Mouse (Mus musculus) liver, embryonic 13.5 days (tissue): ENCODE data around the gene Neu1. TPM values are rescaled to one million over a fixed set of nuclear protein-coding genes. Genes with fewer than 3 reads are reported as not detected.
A peak's percentile ranks its signal among the peaks of the same experiment; 100 is the strongest.
"Not testable (repeated sequence)": the region's sequence is repeated elsewhere in the genome, so short reads cannot be mapped to it uniquely, and the experiment has no call there.

Experiments
- ATAC-seq: fragments of 200-750 bp; cut with Nextera tagmentation; 2 replicates; pipeline ENCODE4 v1.8.0; 2017; ENCODE audit warnings: low read depth, mild to moderate bottlenecking, moderate number of reproducible peaks, moderate library complexity
- DNase-seq: peaks from one replicate; pipeline ENCODE4 v3.0.0; 2022
- H3K27ac ChIP-seq: fragments of 300-500 bp; sonication (generic); 2 replicates; pipeline ENCODE4 v1.5.1; 2015; ENCODE audit warnings: moderate library complexity, mild to moderate bottlenecking, inconsistent platforms
- H3K27me3 ChIP-seq: fragments of 300-500 bp; sonication (generic); 2 replicates; pipeline ENCODE4 v1.6.1; 2015; ENCODE audit warnings: mild to moderate bottlenecking, inconsistent platforms
- H3K36me3 ChIP-seq: fragments of 300-500 bp; sonication (generic); 2 replicates; pipeline ENCODE4 v1.6.1; 2015; ENCODE audit warnings: mild to moderate bottlenecking, inconsistent platforms
- H3K4me1 ChIP-seq: fragments of 300-500 bp; sonication (generic); replicated peaks from 2 replicates; pipeline ENCODE4 v1.6.1; 2015; ENCODE audit warnings: inconsistent platforms
- H3K4me2 ChIP-seq: fragments of 300-500 bp; sonication (generic); 2 replicates; pipeline ENCODE4 v1.6.1; 2015; ENCODE audit warnings: inconsistent platforms, mild to moderate bottlenecking, moderate library complexity
- H3K4me3 ChIP-seq: fragments of 300-500 bp; sonication (generic); replicated peaks from 2 replicates; pipeline ENCODE4 v1.5.1; 2015; ENCODE audit warnings: mild to moderate bottlenecking, inconsistent platforms
- H3K9ac ChIP-seq: fragments of 300-500 bp; sonication (generic); 2 replicates; pipeline ENCODE4 v1.6.1; 2015; ENCODE audit warnings: mild to moderate bottlenecking, inconsistent platforms
- H3K9me3 ChIP-seq: fragments of 300-500 bp; sonication (generic); replicated peaks from 2 replicates; pipeline ENCODE4 v1.6.1; 2016; ENCODE audit warnings: inconsistent platforms
- whole genome bisulfite sequencing: fragments of 180-500 bp; shearing (Covaris S2); methylation state at CpG from one replicate; pipeline ENCODE4 v1.1.7; 2015; ENCODE audit not compliant: insufficient replicate concordance; 5-methylcytosine and 5-hydroxymethylcytosine counted together
- polyA plus RNA-seq: library from polyadenylated mRNA; unstranded; fragments of >200 nt; fragmentation: Nextera tagmentation; extraction: Ambion mirVana; gene quantifications from 2 replicates; pipeline ENCODE4 v1.2.1, GENCODE M21; 2015

Neu1 gene
- polyA plus RNA-seq, 1 experiment from 2014 or later = 14.2 TPM

DNA sequence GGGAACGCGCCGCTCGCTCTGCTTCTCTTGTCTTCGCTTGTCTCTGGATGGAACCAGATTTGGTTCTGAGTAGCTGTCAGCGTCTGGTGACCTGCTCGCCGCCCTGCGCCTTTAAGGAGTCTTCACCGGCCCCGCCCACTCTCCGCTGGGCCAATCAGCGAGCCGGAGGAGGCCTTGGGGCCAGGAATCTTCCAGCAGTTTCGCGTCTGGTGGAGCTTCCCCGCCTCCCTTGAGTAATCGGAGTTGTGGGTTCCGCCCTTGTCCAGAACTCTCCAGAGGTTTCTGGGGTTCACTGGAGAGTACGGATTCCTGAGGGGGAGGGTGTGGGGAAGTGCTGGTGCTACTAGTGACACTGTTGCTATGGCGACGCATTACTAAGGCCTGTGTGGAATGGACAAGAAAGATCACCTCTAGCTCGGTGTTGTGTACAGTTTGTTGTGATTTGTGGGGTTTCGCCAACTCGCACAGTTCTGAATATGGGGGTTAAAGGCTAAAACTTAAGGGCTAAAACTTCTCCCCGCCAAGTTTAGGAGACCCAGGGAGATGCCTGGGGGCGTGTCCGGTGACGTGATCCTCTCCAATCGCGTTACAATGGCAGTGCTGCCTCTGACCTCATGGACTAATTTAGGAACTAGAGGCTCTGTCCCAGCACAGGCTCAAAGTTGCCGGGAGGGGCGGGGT is 41.2 kb downstream of the Neu1 start, which contains the start of the genes Hspa1a and Hspa1l:
Gene Hspa1a, minus strand, starts transcription at position 88 of the 681 bp plus-strand sequence.
Gene Hspa1l, plus strand, starts transcription at position 635 of the 681 bp plus-strand sequence.
- Histone ChIP-seq H3K4me2 (peak within 1 kb of the TSS; percentile 72), H3K9ac (peak within 1 kb of the TSS; percentile 52), H3K4me3 (peak within 1 kb of the TSS; percentile 50), H3K27me3 (peaks cover 61% of the 10 kb centered on the region)
- not testable (repeated sequence) for H3K9me3 ChIP-seq, H3K4me1 ChIP-seq, H3K36me3 ChIP-seq, H3K27ac ChIP-seq
- 1% methylated on average over 33 of the region's 33 CpGs for WGBS
- DNase-seq (peak; percentile 66), ATAC-seq (peak; percentile 91)

DNA sequence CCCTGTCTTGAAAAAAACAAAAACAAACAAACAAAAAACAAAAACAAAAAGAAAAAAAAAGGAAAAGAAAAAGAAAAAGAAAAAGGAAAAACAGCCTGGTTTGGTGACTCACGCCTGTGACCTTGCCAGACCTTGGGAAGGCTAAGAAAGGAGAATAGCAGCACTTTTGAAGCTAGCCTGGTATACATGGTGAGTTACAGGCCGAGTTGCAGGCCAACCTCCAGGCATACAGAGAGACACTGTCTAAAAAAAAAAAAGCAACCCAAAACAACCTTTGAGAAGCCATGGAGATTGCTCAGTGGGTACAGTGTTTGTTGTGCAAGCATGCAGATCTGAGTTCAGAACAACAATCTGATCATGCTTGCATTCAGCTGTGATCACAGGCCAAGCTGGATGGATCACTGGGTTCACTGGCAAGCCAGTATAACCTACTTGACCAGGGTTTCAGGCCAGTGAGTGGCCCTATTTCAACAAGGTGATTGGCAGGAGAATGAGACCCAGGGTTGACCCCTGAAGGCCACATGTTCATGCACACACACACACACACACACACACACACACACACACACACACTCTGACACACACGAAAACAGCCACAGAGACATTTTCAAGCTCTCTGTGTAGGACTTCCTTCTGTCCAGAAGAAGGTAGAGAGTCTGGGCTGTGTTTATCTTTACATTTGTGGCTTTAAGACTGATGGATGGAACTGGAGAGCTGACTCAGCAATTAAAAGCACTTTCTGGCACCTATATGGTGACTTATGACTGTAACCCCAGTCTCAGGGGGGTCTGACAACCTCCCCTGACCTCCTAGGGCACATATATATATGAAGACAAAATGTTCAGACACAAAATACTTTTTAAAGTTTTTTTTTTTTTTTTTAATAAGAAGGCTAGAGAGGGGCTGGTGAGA is 44.8 kb downstream of the Neu1 start:
- peaks cover 26% of the 10 kb centered on the region for H3K27me3 ChIP-seq
- H3K36me3 ChIP-seq = peaks cover 9% of the 10 kb centered on the region; the same call in 1 of the 2 replicates
- H3K9ac ChIP-seq = no peak overlapping the region
- DNase-seq = no peak
- H3K4me1 ChIP-seq = peaks cover 16% of the 10 kb centered on the region
- no peak overlapping the region for H3K4me2 ChIP-seq
- no peak for ATAC-seq
- H3K4me3 ChIP-seq = no peak overlapping the region
- H3K9me3 ChIP-seq = no peaks in the 10 kb centered on the region
- 62% methylated on average over 3 of the region's 3 CpGs for WGBS
- no peak overlapping the region for H3K27ac ChIP-seq

DNA sequence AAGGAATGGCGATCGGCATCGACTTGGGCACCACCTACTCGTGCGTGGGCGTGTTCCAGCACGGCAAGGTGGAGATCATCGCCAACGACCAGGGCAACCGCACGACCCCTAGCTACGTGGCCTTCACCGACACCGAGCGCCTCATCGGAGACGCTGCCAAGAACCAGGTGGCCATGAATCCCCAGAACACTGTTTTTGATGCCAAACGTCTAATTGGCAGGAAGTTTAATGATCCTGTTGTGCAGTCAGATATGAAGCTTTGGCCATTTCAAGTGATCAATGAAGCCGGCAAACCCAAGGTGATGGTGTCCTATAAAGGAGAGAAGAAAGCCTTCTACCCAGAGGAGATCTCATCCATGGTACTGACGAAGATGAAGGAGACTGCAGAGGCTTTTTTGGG is 45.9 kb downstream of the Neu1 start:
- H3K4me2 ChIP-seq = no peak overlapping the region
- H3K9me3 ChIP-seq = no peaks in the 10 kb centered on the region
- DNase-seq (no peak), ATAC-seq (no peak)
- no peak overlapping the region for H3K9ac ChIP-seq
- H3K27ac ChIP-seq = no peak overlapping the region
- peaks cover 9% of the 10 kb centered on the region; the same call in 1 of the 2 replicates for H3K36me3 ChIP-seq
- peaks cover 20% of the 10 kb centered on the region for H3K27me3 ChIP-seq
- peaks cover 20% of the 10 kb centered on the region for H3K4me1 ChIP-seq
- 86% methylated on average over 20 of the region's 20 CpGs for WGBS
- H3K4me3 ChIP-seq = no peak overlapping the region

DNA sequence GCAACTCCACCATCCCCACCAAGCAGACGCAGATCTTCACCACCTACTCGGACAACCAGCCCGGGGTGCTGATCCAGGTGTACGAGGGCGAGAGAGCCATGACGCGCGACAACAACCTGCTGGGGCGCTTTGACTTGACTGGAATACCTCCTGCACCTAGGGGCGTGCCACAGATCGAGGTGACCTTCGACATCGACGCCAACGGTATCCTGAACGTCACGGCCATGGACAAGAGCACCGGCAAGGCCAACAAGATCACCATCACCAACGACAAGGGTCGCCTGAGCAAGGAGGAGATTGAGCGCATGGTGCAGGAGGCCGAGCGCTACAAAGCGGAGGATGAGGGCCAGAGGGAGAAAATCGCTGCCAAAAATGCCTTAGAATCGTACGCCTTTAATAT is 47.2 kb downstream of the Neu1 start:
- Histone ChIP-seq H3K9me3 (no peaks in the 10 kb centered on the region), H3K27ac (no peak overlapping the region), H3K36me3 (peaks cover 9% of the 10 kb centered on the region; the same call in 1 of the 2 replicates), H3K4me1 (peaks cover 24% of the 10 kb centered on the region), H3K27me3 (peaks cover 8% of the 10 kb centered on the region), H3K4me2 (no peak overlapping the region), H3K9ac (no peak overlapping the region), H3K4me3 (no peak overlapping the region)
- no peak for ATAC-seq
- 87% methylated on average over 27 of the region's 27 CpGs for WGBS
- DNase-seq = no peak

DNA sequence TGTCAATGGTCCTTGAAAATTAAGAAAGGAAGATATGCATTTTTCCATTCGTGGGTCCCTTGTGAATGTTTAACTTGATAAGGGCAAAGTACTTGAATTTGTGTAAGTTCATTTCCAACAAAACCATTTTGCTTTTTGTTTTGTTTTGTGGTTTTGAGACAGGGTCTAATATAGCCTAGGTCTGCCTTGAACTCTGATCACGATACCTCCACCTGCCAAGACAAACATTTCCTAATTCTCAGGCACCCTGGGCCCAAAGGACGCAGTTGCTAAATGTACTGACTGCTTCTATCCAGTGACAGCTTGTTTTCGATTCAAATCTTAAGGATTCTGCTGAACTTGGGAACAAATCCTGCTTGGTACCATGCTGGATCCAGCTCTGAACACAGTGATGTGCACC is 48.6 kb downstream of the Neu1 start:
- H3K27ac ChIP-seq = no peak overlapping the region

DNA sequence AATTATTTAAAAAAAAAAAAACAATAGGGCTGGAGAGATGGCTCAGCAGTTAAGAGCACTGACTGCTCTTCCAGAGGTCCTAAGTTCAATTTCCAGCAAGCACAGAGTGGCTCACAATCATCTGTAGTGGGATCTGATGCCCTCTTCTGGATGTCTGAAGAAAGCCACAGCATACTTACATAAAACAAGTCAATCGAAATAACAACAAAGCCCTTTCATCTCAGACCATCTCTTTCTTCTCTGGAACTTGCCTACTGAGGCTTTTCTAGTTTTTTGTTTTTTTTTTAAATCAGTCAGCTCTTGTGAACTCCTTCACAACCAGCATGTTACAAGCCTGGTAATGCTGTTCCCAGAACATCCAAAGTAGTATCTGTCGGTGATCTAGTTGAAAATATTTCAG is 49.6 kb downstream of the Neu1 start:
- Histone ChIP-seq H3K4me2 (peak overlapping the region; percentile 78), H3K36me3 (peaks cover 21% of the 10 kb centered on the region), H3K4me1 (peaks cover 37% of the 10 kb centered on the region), H3K9me3 (no peaks in the 10 kb centered on the region), H3K4me3 (peak overlapping the region; percentile 79), H3K9ac (peak overlapping the region; percentile 88), H3K27me3 (no peaks in the 10 kb centered on the region), H3K27ac (peak overlapping the region; percentile 94)
- no peak for ATAC-seq
- WGBS = 9% methylated on average over 2 of the region's 2 CpGs
- DNase-seq = no peak

More for the DNA sequence above, 48.6 kb downstream of the Neu1 start:
- Histone ChIP-seq H3K9me3 (no peaks in the 10 kb centered on the region), H3K27me3 (no peaks in the 10 kb centered on the region), H3K9ac (peak overlapping the region; percentile 49; the same call in 1 of the 2 replicates), H3K4me3 (no peak overlapping the region), H3K36me3 (peaks cover 11% of the 10 kb centered on the region), H3K4me2 (0 out of 2 replicates have a peak overlapping the region, but pooled peaks have one; percentile 78), H3K4me1 (peaks cover 30% of the 10 kb centered on the region)
- DNase-seq = no peak
- 68% methylated on average over 4 of the region's 4 CpGs for WGBS
- ATAC-seq = no peak

DNA sequence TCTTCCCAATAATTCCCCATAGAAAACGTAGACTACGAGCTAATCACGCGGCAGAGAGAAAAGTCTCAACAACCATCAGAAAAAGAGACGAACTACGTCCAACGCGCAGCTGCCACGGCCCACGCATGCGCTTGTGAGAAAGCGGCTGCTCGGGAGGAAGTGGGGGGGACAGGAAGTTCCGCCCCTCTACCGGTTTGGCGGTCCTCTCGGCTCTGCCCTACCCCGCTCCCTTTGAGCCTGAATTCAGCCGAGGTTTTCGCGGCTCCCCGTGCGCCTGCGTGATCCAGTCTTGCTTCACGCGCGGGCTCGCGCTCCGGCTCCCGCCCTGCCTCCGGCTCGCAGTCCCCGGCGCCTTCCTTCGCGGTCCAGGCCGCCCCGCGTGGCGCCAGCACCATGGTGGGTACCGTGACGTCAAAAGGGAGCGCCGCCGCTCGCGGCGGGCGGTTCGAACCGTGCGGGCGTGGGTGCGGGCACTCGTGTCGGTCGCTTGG is 50.7 kb downstream of the Neu1 start, which contains the start of gene Lsm2:
Gene Lsm2, plus strand, starts transcription at position 173 of the 491 bp plus-strand sequence.
- Histone ChIP-seq H3K27ac (peak within 1 kb of the TSS; percentile 94), H3K36me3 (peaks cover 32% of the 10 kb centered on the region), H3K4me2 (peak within 1 kb of the TSS; percentile 78), H3K4me3 (peak within 1 kb of the TSS; percentile 79), H3K27me3 (no peaks in the 10 kb centered on the region), H3K4me1 (peaks cover 37% of the 10 kb centered on the region), H3K9ac (peak within 1 kb of the TSS; percentile 88), H3K9me3 (no peaks in the 10 kb centered on the region)
- ATAC-seq (peak; percentile 93), DNase-seq (peak; percentile 88)
- WGBS = 0% methylated on average over 56 of the region's 58 CpGs

DNA sequence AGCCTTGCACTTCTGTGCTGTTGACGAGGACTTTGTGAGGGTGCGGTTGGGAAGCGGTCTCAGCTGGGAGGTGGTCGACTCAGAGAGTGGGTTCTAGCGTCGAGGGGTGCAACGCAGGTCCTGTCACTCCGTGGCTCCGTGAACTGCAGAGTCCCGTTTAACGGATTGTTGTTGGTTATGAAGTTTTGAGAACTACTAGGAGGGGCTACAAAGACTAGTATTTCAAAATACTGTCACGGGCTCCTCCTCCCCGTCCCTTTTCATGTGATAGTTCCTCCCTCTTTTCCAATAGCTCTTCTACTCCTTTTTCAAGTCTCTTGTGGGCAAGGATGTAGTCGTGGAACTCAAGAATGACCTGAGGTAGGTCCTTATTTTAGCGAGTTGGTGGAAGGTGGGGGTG is 51.3 kb downstream of the Neu1 start:
- H3K36me3 ChIP-seq = peaks cover 29% of the 10 kb centered on the region
- no peaks in the 10 kb centered on the region for H3K9me3 ChIP-seq
- peaks cover 37% of the 10 kb centered on the region for H3K4me1 ChIP-seq
- WGBS = under 1% methylated on average over 15 of the region's 15 CpGs
- no peak for DNase-seq
- ATAC-seq = no peak; the same call in 1 of the 2 replicates
- H3K27ac ChIP-seq = peak overlapping the region; percentile 94
- peak overlapping the region; percentile 78 for H3K4me2 ChIP-seq
- H3K9ac ChIP-seq = peak overlapping the region; percentile 88
- H3K27me3 ChIP-seq = no peaks in the 10 kb centered on the region
- H3K4me3 ChIP-seq = peak overlapping the region; percentile 79

DNA sequence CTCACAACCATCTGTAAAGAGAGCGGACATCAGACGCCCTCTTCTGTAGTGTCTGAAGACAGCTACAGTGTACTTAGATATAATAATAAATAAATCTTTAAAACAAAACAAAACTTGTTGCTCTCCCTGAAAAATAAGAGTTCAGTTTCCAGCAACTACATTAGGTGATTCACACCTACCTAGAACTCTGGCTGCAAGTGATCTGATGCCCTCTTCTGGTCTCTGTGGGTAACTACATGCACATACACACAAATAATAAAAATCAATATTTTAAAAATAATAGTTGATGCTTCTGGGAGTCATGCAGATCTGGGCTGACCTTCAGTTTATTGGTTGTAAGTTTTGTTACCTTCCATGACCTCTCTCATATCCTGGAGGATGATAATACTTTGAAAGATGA is 53.2 kb downstream of the Neu1 start:
- H3K27ac ChIP-seq = no peak overlapping the region
- H3K4me1 ChIP-seq = peaks cover 37% of the 10 kb centered on the region
- 0 out of 2 replicates have a peak overlapping the region, but pooled peaks have one; percentile 4 for H3K9ac ChIP-seq
- no peak for DNase-seq
- no peak for ATAC-seq
- H3K36me3 ChIP-seq = peaks cover 33% of the 10 kb centered on the region
- no peaks in the 10 kb centered on the region for H3K27me3 ChIP-seq
- no peaks in the 10 kb centered on the region for H3K9me3 ChIP-seq
- 63% methylated on average over 2 of the region's 2 CpGs for WGBS
- H3K4me3 ChIP-seq = no peak overlapping the region
- no peak overlapping the region for H3K4me2 ChIP-seq
